Mouse (Mus musculus) adrenal gland, adult 2 months (tissue): ENCODE measurements around the gene Elovl6. TPM values are rescaled to one million over a fixed set of nuclear protein-coding genes. Genes with fewer than 3 reads are reported as not detected.
A peak's percentile ranks its signal among the peaks of the same experiment; 100 is the strongest.

Experiments used
- DNase-seq: peaks from one replicate; pipeline ENCODE4 v3.0.0; 2021
- polyA plus RNA-seq: library from polyadenylated mRNA; depleted of rRNA; stranded (reverse); fragments of >200 nt; gene quantifications from 2 replicates; pipeline ENCODE4 v1.2.3, GENCODE M21; 2012
- total RNA-seq, 2 experiments: library from RNA; stranded (reverse); gene quantifications; 2 replicates each; pipeline ENCODE4 v1.2.3; 2021

Elovl6 gene
- total and polyA plus RNA-seq, 3 experiments = 59.0 to 111 (median 96.0) TPM

GRCm38 (mm10) chr3:129646781-129647180, 114.6 kb downstream of the Elovl6 start:
- DNase-seq = no peak

GRCm38 (mm10) chr3:129647312-129647711, 115.2 kb downstream of the Elovl6 start:
- DNase-seq = no peak

- no peak for DNase-seq
Measured at GRCm38 (mm10) chr3:129648598-129648997, 116.4 kb downstream of the Elovl6 start.

- peak; percentile 24 for DNase-seq
Measured at GRCm38 (mm10) chr3:129649586-129650292, 117.6 kb downstream of the Elovl6 start.

- DNase-seq = no peak
Measured at GRCm38 (mm10) chr3:129650293-129650612, 118.1 kb downstream of the Elovl6 start.

GRCm38 (mm10) chr3:129650931-129651330, 118.8 kb downstream of the Elovl6 start:
- DNase-seq = no peak

GRCm38 (mm10) chr3:129651765-129652164, 119.6 kb downstream of the Elovl6 start:
- no peak for DNase-seq

GRCm38 (mm10) chr3:129652476-129652875, 120.3 kb downstream of the Elovl6 start:
- DNase-seq = no peak

- no peak for DNase-seq
Measured at GRCm38 (mm10) chr3:129656540-129656939, 124.4 kb downstream of the Elovl6 start.

- DNase-seq = no peak
Measured at GRCm38 (mm10) chr3:129657222-129657621, 125.1 kb downstream of the Elovl6 start.

GRCm38 (mm10) chr3:129657775-129658174, 125.6 kb downstream of the Elovl6 start:
- DNase-seq = no peak

- no peak for DNase-seq
Measured at GRCm38 (mm10) chr3:129658776-129659175, 126.6 kb downstream of the Elovl6 start.

GRCm38 (mm10) chr3:129663906-129664305, 131.8 kb downstream of the Elovl6 start:
- DNase-seq = no peak

GRCm38 (mm10) chr3:129675923-129676322, 143.8 kb downstream of the Elovl6 start:
- DNase-seq = no peak

- peak; percentile 8 for DNase-seq
Measured at GRCm38 (mm10) chr3:129680258-129680657, 148.1 kb downstream of the Elovl6 start.

GRCm38 (mm10) chr3:129681841-129682240, 149.7 kb downstream of the Elovl6 start:
- peak; percentile 27 for DNase-seq

GRCm38 (mm10) chr3:129682389-129682788, 150.2 kb downstream of the Elovl6 start:
- no peak for DNase-seq

- DNase-seq = no peak
Measured at GRCm38 (mm10) chr3:129683060-129683679, 151.0 kb downstream of the Elovl6 start.

- no peak for DNase-seq
Measured at GRCm38 (mm10) chr3:129686196-129686595, 154.0 kb downstream of the Elovl6 start.

GRCm38 (mm10) chr3:129686698-129687333, 154.7 kb downstream of the Elovl6 start:
- DNase-seq = peak; percentile 49

- no peak for DNase-seq
Measured at GRCm38 (mm10) chr3:129687429-129687828, 155.3 kb downstream of the Elovl6 start.
